Mouse (Mus musculus) bone marrow, adult 2 months (tissue): ENCODE data around the gene Arhgap1. TPM values are rescaled to one million over a fixed set of nuclear protein-coding genes. Genes with fewer than 3 reads are reported as not detected.

Experiments
- H3K27ac ChIP-seq: fragments of 200-500 bp; 2 replicates; pipeline ENCODE4 v1.5.1; 2012; ENCODE audit warnings: low read depth, mild to moderate bottlenecking, control low read depth, inconsistent platforms, low read length; ENCODE audit not compliant: control insufficient read depth, poor library complexity, insufficient read depth
- H3K4me1 ChIP-seq: fragments of 200-500 bp; 2 replicates; pipeline ENCODE4 v1.6.1; 2011; ENCODE audit warnings: low read length; ENCODE audit not compliant: control insufficient read depth, insufficient read depth
- H3K4me3 ChIP-seq: fragments of 200-500 bp; replicated peaks from 2 replicates; pipeline ENCODE3; 2011; ENCODE audit warnings: mild to moderate bottlenecking, low read depth, low read length, control low read depth; ENCODE audit not compliant: control insufficient read depth
- CTCF ChIP-seq: fragments of 200-500 bp; IDR thresholded peaks from 2 replicates; pipeline ENCODE4 v1.5.1; 2011; ENCODE audit warnings: low read length, control low read depth; ENCODE audit not compliant: control insufficient read depth, insufficient read depth
- POLR2A ChIP-seq: fragments of 200-500 bp; IDR thresholded peaks from 2 replicates; pipeline ENCODE4 v1.6.1; 2011; ENCODE audit warnings: low read depth, mild to moderate bottlenecking, control low read depth, low read length, borderline replicate concordance; ENCODE audit not compliant: control insufficient read depth
- WGBS: fragments of 180-500 bp; shearing (Covaris S2); methylation state at CpG from one replicate; pipeline ENCODE4 v1.1.7; 2018; 5-methylcytosine and 5-hydroxymethylcytosine counted together
- polyA plus RNA-seq: library from polyadenylated mRNA; stranded (reverse); fragments of >200 nt; gene quantifications from 2 replicates; pipeline ENCODE4 v1.2.4, GENCODE M21; 2011; ENCODE audit warnings: low replicate concordance; ENCODE audit not compliant: missing spikeins, insufficient read depth, insufficient read length

Arhgap1 gene
- polyA plus RNA-seq, 1 experiment = 35.2 TPM

- no peak overlapping the region for H3K27ac ChIP-seq
- WGBS = 75% methylated on average over 6 of the region's 6 CpGs
- peaks cover 4% of the 10 kb centered on the region; the same call in 1 of the 2 replicates for H3K4me1 ChIP-seq
These were observed 10.7 kb upstream of the Arhgap1 start for GRCm38 (mm10) chr2:91638931-91639330.

GRCm38 (mm10) chr2:91642825-91643415 is 6.7 kb upstream of the Arhgap1 start:
- H3K4me3 ChIP-seq = no peak overlapping the region
- no peak overlapping the region for H3K27ac ChIP-seq
- TF ChIP-seq CTCF (no peak), POLR2A (no peak)
- 73% methylated on average over 2 of the region's 2 CpGs for WGBS
- peaks cover 4% of the 10 kb centered on the region; the same call in 1 of the 2 replicates for H3K4me1 ChIP-seq

More at GRCm38 (mm10) chr2:91638931-91639330, 10.7 kb upstream of the Arhgap1 start:
- TF ChIP-seq POLR2A (no peak), CTCF (no peak)
- no peak overlapping the region for H3K4me3 ChIP-seq

- peaks cover 4% of the 10 kb centered on the region; the same call in 1 of the 2 replicates for H3K4me1 ChIP-seq
- H3K4me3 ChIP-seq = no peak overlapping the region
- H3K27ac ChIP-seq = no peak overlapping the region
- TF ChIP-seq CTCF (no peak), POLR2A (no peak)
- 93% methylated on average over 11 of the region's 11 CpGs for WGBS
These were observed 5.6 kb upstream of the Arhgap1 start for GRCm38 (mm10) chr2:91644021-91644420.

GRCm38 (mm10) chr2:91645354-91645753 is 4.3 kb upstream of the Arhgap1 start:
- Histone ChIP-seq H3K27ac (peak overlapping the region; percentile 66), H3K4me1 (peaks cover 4% of the 10 kb centered on the region; the same call in 1 of the 2 replicates), H3K4me3 (no peak overlapping the region)
- WGBS = 90% methylated on average over 15 of the region's 15 CpGs
- no peak for TF ChIP-seq CTCF
- no peak for TF ChIP-seq POLR2A

- Histone ChIP-seq H3K4me1 (peaks cover 4% of the 10 kb centered on the region; the same call in 1 of the 2 replicates), H3K27ac (peak overlapping the region; percentile 66), H3K4me3 (no peak overlapping the region)
- TF ChIP-seq CTCF (no peak), POLR2A (no peak)
- 45% methylated on average over 11 of the region's 11 CpGs for WGBS
These were observed 3.8 kb upstream of the Arhgap1 start for GRCm38 (mm10) chr2:91645811-91646210.

- TF ChIP-seq POLR2A = no peak
- TF ChIP-seq CTCF = peak; percentile 72
- peaks cover 4% of the 10 kb centered on the region; the same call in 1 of the 2 replicates for H3K4me1 ChIP-seq
- 50% methylated on average over 1 of the region's 1 CpGs for WGBS
- H3K27ac ChIP-seq = no peak overlapping the region
- no peak overlapping the region for H3K4me3 ChIP-seq
These were observed 2.9 kb upstream of the Arhgap1 start for GRCm38 (mm10) chr2:91646733-91647132.

- WGBS = 2% methylated on average over 15 of the region's 15 CpGs
- H3K4me1 ChIP-seq = no peaks in the 10 kb centered on the region; the same call in 1 of the 2 replicates
- peak overlapping the region; percentile 86 for H3K4me3 ChIP-seq
- H3K27ac ChIP-seq = peak overlapping the region; percentile 49
- TF ChIP-seq POLR2A (no peak), CTCF (no peak)
These were observed 508 bp upstream of the Arhgap1 start for GRCm38 (mm10) chr2:91649152-91649551.

GRCm38 (mm10) chr2:91650360-91650995 is 818 bp downstream of the Arhgap1 start:
- 3% methylated on average over 16 of the region's 16 CpGs for WGBS
- no peak for TF ChIP-seq POLR2A
- no peak for TF ChIP-seq CTCF
- Histone ChIP-seq H3K4me1 (no peaks in the 10 kb centered on the region; the same call in 1 of the 2 replicates), H3K27ac (peak overlapping the region; percentile 80), H3K4me3 (peak overlapping the region; percentile 86)
